Mouse (Mus musculus) heart, postnatal 36 days (tissue): ENCODE measurements around the gene Tgm1. TPM values are rescaled to one million over a fixed set of nuclear protein-coding genes. Genes with fewer than 3 reads are reported as not detected.

ENCODE experiments used
- DNase-seq, 2 experiments: peaks; one replicate each; pipeline ENCODE4 v3.0.0; 2021 to 2022
- intact Hi-C: fragments of 180-260 bp; cut with DNase I; formaldehyde crosslinking; loops from one replicate; pipeline ENCODE4 v1.15.1; 2025
- total RNA-seq, 2 experiments: library from RNA; stranded (reverse); gene quantifications; 2 replicates each; pipeline ENCODE4 v1.2.3; 2021

Gene Tgm1
- total RNA-seq: under 1 TPM; 0.31 to 0.33 TPM

- DNase-seq: no peak
- intact Hi-C loops: no loop called here
Observed at GRCm38 (mm10) chr14:55713729-55714122, at the start of gene Tgm1. Gene Tgm1 (minus strand): TSS chr14:55713926.

- peak in 1 of 2 experiments; percentile 34 for DNase-seq
Observed at GRCm38 (mm10) chr14:55763166-55763565, 49.4 kb upstream of the Tgm1 start.

GRCm38 (mm10) chr14:55762001-55762821 lies 48.5 kb upstream of the Tgm1 start:
- intact Hi-C loops: loop anchor here (5.0 kb wide), 1 partner anchor 80 kb away; the partner anchor contains the start of gene Tinf2
- peak; percentile 57 to 65 for DNase-seq

More at GRCm38 (mm10) chr14:55763166-55763565, 49.4 kb upstream of the Tgm1 start:
- intact Hi-C loops: loop anchor here (5.0 kb wide), 1 partner anchor 81 kb away; the partner anchor contains the start of gene Tinf2

GRCm38 (mm10) chr14:55761163-55761562 lies 47.4 kb upstream of the Tgm1 start, which contains the start of gene Ltb4r2:
Gene Ltb4r2 (plus strand): TSS chr14:55761428.
- no peak for DNase-seq
- intact Hi-C loops: loop anchor here (5.0 kb wide), 1 partner anchor 79 kb away; the partner anchor contains the start of gene Tinf2

GRCm38 (mm10) chr14:55760156-55760555 lies 46.4 kb upstream of the Tgm1 start:
- intact Hi-C loops: loop anchor here (5.0 kb wide), 1 partner anchor 78 kb away; the partner anchor contains the start of gene Tinf2

GRCm38 (mm10) chr14:55758363-55758784 lies 44.6 kb upstream of the Tgm1 start, which contains the start of gene Cideb:
Gene Cideb (minus strand): TSS chr14:55758458.
- DNase-seq: peak; percentile 29 to 43
- intact Hi-C loops: no loop called here

More at GRCm38 (mm10) chr14:55760156-55760555, 46.4 kb upstream of the Tgm1 start:
- DNase-seq: peak; percentile 88 to 92

GRCm38 (mm10) chr14:55757566-55757965 lies 43.8 kb upstream of the Tgm1 start:
- DNase-seq: no peak
- intact Hi-C loops: no loop called here

GRCm38 (mm10) chr14:55747051-55747847 lies 33.5 kb upstream of the Tgm1 start:
- DNase-seq: no peak
- intact Hi-C loops: loop anchor here (5.0 kb wide), 1 partner anchor 250 kb away; no protein-coding TSS in a partner anchor

GRCm38 (mm10) chr14:55745861-55746237 lies 32.1 kb upstream of the Tgm1 start:
- DNase-seq: no peak
- intact Hi-C loops: loop anchor here (5.0 kb wide), 1 partner anchor 249 kb away; no protein-coding TSS in a partner anchor

GRCm38 (mm10) chr14:55745180-55745860 lies 31.6 kb upstream of the Tgm1 start, which contains the start of the genes Dhrs1 and Nop9:
Gene Dhrs1 (minus strand): TSS chr14:55745690.
Gene Nop9 (plus strand): TSS chr14:55745693.
- intact Hi-C loops: loop anchor here (5.0 kb wide), 1 partner anchor 248 kb away; no protein-coding TSS in a partner anchor
- DNase-seq: peak; percentile 88 to 89

- intact Hi-C loops: loop anchor here (1.0 to 2.0 kb wide), 3 partner anchors 19 to 114 kb away; no protein-coding TSS in a partner anchor
- peak; percentile 91 to 94 for DNase-seq
Observed at GRCm38 (mm10) chr14:55743711-55744110, 30.0 kb upstream of the Tgm1 start.

GRCm38 (mm10) chr14:55737086-55737687 lies 23.5 kb upstream of the Tgm1 start:
- intact Hi-C loops: no loop called here
- no peak for DNase-seq

GRCm38 (mm10) chr14:55735758-55736157 lies 22.0 kb upstream of the Tgm1 start:
- intact Hi-C loops: no loop called here
- no peak for DNase-seq

GRCm38 (mm10) chr14:55735334-55735733 lies 21.6 kb upstream of the Tgm1 start:
- DNase-seq: no peak
- intact Hi-C loops: no loop called here

GRCm38 (mm10) chr14:55734869-55735268 lies 21.1 kb upstream of the Tgm1 start:
- intact Hi-C loops: no loop called here
- DNase-seq: no peak

- intact Hi-C loops: no loop called here
- DNase-seq: no peak
Observed at GRCm38 (mm10) chr14:55733889-55734288, 20.2 kb upstream of the Tgm1 start.

- DNase-seq: no peak
- intact Hi-C loops: no loop called here
Observed at GRCm38 (mm10) chr14:55730531-55731032, 16.9 kb upstream of the Tgm1 start.

- DNase-seq: no peak
- intact Hi-C loops: no loop called here
Observed at GRCm38 (mm10) chr14:55730116-55730515, 16.4 kb upstream of the Tgm1 start.
